Mouse (Mus musculus) midbrain, embryonic 11.5 days (tissue): ENCODE measurements around the gene Teddm1b. TPM values are rescaled to one million over a fixed set of nuclear protein-coding genes. Genes with fewer than 3 reads are reported as not detected.

Experiments
- ATAC-seq: fragments of 200-750 bp; cut with Nextera tagmentation; 2 replicates; pipeline ENCODE4 v1.8.0; 2017; ENCODE audit warnings: moderate TSS enrichment, moderate library complexity; ENCODE audit not compliant: low FRiP score
- DNase-seq: peaks from one replicate; pipeline ENCODE4 v3.0.0; 2015; ENCODE audit warnings: low spot score; ENCODE audit errors: missing footprints
- H3K27ac ChIP-seq: fragments of 300-500 bp; sonication (generic); 2 replicates; pipeline ENCODE4 v1.5.1; 2014; ENCODE audit warnings: low read depth, low read length
- H3K27me3 ChIP-seq: fragments of 300-500 bp; sonication (generic); 2 replicates; pipeline ENCODE4 v1.6.1; 2014; ENCODE audit warnings: mild to moderate bottlenecking, low read length, moderate library complexity, mixed read lengths; ENCODE audit not compliant: control insufficient read depth, insufficient read depth
- H3K36me3 ChIP-seq: fragments of 300-500 bp; sonication (generic); 2 replicates; pipeline ENCODE4 v1.6.1; 2014; ENCODE audit warnings: mild to moderate bottlenecking, low read length, moderate library complexity, mixed read lengths; ENCODE audit not compliant: control insufficient read depth, insufficient read depth
- H3K4me1 ChIP-seq: fragments of 300-500 bp; sonication (generic); 2 replicates; pipeline ENCODE4 v1.6.1; 2014; ENCODE audit warnings: low read length; ENCODE audit not compliant: control insufficient read depth, insufficient read depth
- H3K4me2 ChIP-seq: fragments of 300-500 bp; sonication (generic); 2 replicates; pipeline ENCODE4 v1.6.1; 2014; ENCODE audit warnings: mild to moderate bottlenecking, moderate library complexity
- H3K4me3 ChIP-seq: fragments of 300-500 bp; sonication (generic); 2 replicates; pipeline ENCODE4 v1.5.1; 2014; ENCODE audit warnings: low read depth, low read length
- H3K9ac ChIP-seq: fragments of 300-500 bp; sonication (generic); 2 replicates; pipeline ENCODE4 v1.6.1; 2014; ENCODE audit warnings: low read length
- H3K9me3 ChIP-seq: fragments of 300-500 bp; sonication (generic); 2 replicates; pipeline ENCODE4 v1.6.1; 2016; ENCODE audit warnings: low read length; ENCODE audit not compliant: control insufficient read depth
- WGBS: fragments of 180-500 bp; shearing (Covaris S2); extraction: QIAGEN DNeasy Blood & Tissue Kit; methylation state at CpG from one replicate; pipeline ENCODE4 v1.1.7; 2014; 5-methylcytosine and 5-hydroxymethylcytosine counted together
- polyA plus RNA-seq: library from polyadenylated mRNA; unstranded; fragments of >200 nt; fragmentation: Nextera tagmentation; extraction: Ambion mirVana; gene quantifications from 2 replicates; pipeline ENCODE4 v1.2.1, GENCODE M21; 2014

Teddm1b gene
- polyA plus RNA-seq, 1 experiment from 2014 or later: 0.77 TPM

DNA sequence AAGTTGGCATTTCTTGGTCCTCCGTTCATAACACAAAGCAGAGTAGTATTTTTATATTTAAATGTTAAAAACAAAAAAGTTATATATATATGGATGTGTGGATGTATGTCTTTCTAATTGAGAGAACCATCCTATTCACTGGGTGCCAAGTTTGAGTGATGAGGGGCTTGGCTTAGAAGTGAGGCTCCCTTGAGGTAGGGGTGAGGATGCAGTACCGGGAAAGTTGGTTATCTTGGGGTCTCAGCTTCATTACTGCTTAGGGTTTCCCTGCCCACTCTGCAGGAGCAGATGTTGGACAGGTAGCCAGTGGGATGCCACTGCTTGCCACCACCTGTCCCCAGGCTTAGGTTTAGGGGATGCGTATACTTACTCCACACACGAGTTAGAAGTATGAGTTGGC, 34.6 kb downstream of the Teddm1b start:
- Histone ChIP-seq H3K4me1 (peaks cover 3% of the 10 kb centered on the region; the same call in 1 of the 2 replicates), H3K27ac (no peak overlapping the region), H3K9me3 (no peaks in the 10 kb centered on the region), H3K27me3 (no peaks in the 10 kb centered on the region), H3K36me3 (peaks cover 38% of the 10 kb centered on the region), H3K9ac (no peak overlapping the region), H3K4me3 (no peak overlapping the region), H3K4me2 (no peak overlapping the region)
- DNase-seq (no peak), ATAC-seq (0 out of 2 replicates have a peak, but pooled peaks have one; percentile 3)
- 93% methylated on average over 4 of the region's 4 CpGs for WGBS

DNA sequence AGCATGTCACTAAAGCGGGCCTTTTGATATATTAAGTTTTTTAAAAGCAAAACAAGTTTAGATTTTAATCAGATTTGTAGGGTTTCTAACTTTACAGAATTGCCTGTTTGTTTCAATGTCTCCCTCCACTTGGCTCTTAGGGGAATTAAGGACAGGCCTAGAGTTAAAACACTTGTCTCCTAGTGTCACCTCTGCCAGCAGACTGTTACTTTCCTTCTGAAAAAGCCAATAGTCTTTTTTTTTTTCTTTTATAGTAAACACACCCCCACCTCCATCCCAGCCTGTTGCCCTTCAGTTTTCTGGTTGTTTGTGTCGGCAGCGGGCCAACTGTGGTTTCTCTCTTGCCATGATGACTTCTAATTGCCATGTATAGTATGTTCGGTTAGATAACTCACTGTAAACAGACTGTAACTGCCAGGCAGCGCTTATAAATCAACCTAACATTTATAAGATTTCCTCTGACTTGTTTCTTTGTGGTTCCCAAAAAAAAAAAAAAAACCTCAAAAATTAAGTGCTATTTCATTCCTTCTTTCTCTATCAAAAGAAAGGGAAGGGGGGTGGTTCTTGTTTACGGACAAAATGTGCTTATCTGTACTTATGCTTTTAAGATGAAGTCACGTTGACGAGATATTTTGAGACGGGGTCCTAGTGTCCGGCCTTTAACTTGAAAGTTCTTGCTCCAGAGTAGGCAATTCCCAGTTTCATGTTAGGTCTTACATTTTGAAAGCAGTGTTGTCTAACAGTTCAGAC, 35.2 kb downstream of the Teddm1b start:
- H3K36me3 ChIP-seq: peaks cover 31% of the 10 kb centered on the region
- no peaks in the 10 kb centered on the region for H3K9me3 ChIP-seq
- no peaks in the 10 kb centered on the region for H3K27me3 ChIP-seq
- H3K4me1 ChIP-seq: peaks cover 3% of the 10 kb centered on the region; the same call in 1 of the 2 replicates
- 95% methylated on average over 10 of the region's 10 CpGs for WGBS
- ATAC-seq (no peak), DNase-seq (no peak)
- H3K27ac ChIP-seq: no peak overlapping the region
- H3K4me3 ChIP-seq: no peak overlapping the region
- no peak overlapping the region for H3K9ac ChIP-seq
- H3K4me2 ChIP-seq: no peak overlapping the region

DNA sequence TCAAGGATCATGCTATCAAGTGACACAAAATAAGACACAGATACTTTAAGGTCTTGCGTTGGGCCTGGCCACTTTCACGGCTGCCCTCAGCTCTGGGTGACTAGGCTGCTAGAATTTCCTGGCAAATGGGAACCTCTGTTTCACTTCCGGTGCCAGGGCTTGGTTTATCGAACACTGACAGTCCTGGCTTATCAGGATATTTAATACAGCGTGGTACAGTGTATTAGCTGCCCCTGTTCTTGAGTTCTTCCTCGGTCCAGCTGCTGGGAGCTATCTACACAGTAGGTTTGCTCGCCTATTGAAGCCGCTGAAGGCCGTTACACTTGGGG, 35.8 kb downstream of the Teddm1b start:
- WGBS: 95% methylated on average over 9 of the region's 9 CpGs
- DNase-seq (no peak), ATAC-seq (no peak)
- no peak overlapping the region for H3K9ac ChIP-seq
- no peaks in the 10 kb centered on the region for H3K9me3 ChIP-seq
- peaks cover 3% of the 10 kb centered on the region; the same call in 1 of the 2 replicates for H3K4me1 ChIP-seq
- peaks cover 28% of the 10 kb centered on the region for H3K36me3 ChIP-seq
- H3K4me3 ChIP-seq: no peak overlapping the region
- H3K27me3 ChIP-seq: no peaks in the 10 kb centered on the region
- H3K27ac ChIP-seq: no peak overlapping the region
- no peak overlapping the region for H3K4me2 ChIP-seq

DNA sequence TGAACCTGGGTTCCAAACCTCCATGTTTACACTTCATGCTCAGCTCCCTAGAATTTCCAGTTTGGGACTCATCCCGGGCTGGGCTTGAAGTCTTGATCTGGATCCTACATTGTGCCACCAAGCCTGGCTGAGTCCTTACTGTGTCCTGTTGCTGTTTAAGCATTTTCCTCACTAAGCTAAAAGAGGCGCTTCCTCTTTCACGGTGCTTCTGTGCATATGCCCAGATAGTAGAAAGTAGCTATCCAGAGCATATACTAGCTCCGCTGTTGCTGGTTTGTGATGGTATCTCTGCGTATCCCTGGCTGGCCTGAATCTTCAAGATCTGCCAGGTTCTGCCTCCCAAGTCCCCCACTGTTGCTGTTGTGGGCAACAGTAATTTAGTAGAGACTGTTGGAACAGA, 36.3 kb downstream of the Teddm1b start:
- no peak overlapping the region for H3K4me3 ChIP-seq
- H3K4me1 ChIP-seq: peaks cover 3% of the 10 kb centered on the region; the same call in 1 of the 2 replicates
- H3K4me2 ChIP-seq: no peak overlapping the region
- peaks cover 26% of the 10 kb centered on the region for H3K36me3 ChIP-seq
- no peak overlapping the region for H3K9ac ChIP-seq
- ATAC-seq (no peak), DNase-seq (no peak)
- H3K9me3 ChIP-seq: no peaks in the 10 kb centered on the region
- no peaks in the 10 kb centered on the region for H3K27me3 ChIP-seq
- WGBS: 94% methylated on average over 5 of the region's 5 CpGs
- H3K27ac ChIP-seq: no peak overlapping the region

DNA sequence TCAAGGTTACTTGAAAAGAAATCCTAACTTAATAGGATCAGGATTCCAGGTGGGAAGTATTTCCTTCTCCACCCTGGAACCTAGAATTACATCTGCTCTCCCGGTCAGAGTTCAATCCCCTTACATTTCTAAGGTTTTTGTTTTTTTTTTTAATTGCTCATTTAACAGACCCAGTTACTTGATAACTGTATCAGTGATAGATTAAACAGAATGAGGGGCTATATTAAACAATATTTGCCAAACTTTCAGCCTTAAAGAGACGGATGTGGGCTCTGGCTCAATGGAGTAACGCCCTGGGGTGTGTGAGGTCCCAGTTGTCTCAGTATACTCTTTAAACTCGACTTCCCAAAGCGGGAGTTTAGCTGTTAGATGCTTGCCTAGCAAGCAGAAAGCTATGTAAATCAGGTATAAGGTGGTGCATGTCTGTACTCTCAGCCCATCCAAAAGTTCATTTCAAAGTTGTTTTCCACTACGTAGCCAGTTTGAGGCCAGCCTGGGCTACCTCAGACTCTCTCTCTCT, 37.2 kb downstream of the Teddm1b start:
- Histone ChIP-seq H3K27me3 (no peaks in the 10 kb centered on the region), H3K4me3 (no peak overlapping the region), H3K36me3 (peaks cover 20% of the 10 kb centered on the region), H3K9me3 (no peaks in the 10 kb centered on the region), H3K4me2 (no peak overlapping the region), H3K9ac (no peak overlapping the region), H3K4me1 (peaks cover 3% of the 10 kb centered on the region; the same call in 1 of the 2 replicates), H3K27ac (no peak overlapping the region)
- ATAC-seq (no peak), DNase-seq (no peak)
- WGBS: 84% methylated on average over 6 of the region's 6 CpGs

DNA sequence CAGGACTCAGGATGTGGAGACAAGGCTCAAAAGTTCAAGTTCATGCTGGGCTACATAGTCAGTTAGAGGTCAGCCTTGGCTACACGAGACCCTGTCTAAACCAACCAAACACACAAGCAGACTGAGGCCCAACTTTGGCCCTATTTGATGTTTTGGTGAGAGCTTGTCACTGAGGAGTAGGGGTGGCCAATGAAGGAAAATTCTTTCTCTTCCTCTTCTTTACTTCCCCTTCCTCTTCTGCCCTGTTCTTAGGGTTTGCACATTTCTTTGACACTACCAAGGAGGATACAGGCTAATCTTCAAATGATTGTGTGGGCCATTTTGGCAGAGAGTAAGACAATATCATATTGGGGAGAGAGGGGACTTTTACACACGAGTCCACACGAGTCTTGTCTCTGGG, 39.7 kb downstream of the Teddm1b start:
- Histone ChIP-seq H3K36me3 (no peaks in the 10 kb centered on the region), H3K4me3 (no peak overlapping the region), H3K9ac (no peak overlapping the region), H3K4me1 (no peaks in the 10 kb centered on the region), H3K27ac (no peak overlapping the region), H3K27me3 (no peaks in the 10 kb centered on the region), H3K9me3 (no peaks in the 10 kb centered on the region), H3K4me2 (no peak overlapping the region)
- ATAC-seq (no peak), DNase-seq (peak; percentile 54)
- WGBS: 88% methylated on average over 3 of the region's 3 CpGs

DNA sequence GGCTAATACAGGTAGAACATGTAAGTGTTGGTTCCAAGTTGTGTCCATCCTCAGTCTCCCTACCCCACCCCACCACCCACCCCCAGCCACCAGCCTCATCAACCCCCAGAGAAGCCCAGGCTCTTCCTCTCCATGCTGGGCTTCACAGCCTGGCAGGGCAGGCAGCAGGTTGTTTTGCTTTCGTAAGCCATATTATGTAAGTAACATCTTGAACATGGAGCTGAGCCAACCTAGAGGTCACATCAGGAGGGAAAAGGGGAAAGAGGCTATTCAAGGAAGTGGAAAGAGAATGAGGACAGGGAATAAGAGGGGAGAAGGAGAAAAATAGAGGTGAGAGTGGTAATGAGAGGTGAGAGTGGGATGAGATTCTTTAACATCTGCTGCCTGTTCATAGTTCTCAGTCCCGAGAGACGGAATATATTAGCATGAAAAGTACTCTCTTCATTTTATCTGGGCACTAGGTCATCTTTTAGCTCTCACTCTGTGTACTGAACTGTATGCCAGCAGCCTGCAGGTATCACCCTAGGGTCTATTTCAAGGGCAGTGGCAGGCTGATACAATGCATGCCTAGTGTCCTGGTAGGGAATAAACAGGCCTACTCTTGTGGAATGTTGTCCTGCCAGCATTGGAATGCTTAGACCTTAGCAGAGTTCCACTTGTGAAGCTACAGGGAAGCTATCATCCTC, 44.5 kb downstream of the Teddm1b start:
- DNase-seq (peak; percentile 17), ATAC-seq (no peak)
- H3K9me3 ChIP-seq: no peaks in the 10 kb centered on the region
- no peaks in the 10 kb centered on the region for H3K4me1 ChIP-seq
- no peak overlapping the region for H3K9ac ChIP-seq
- no peaks in the 10 kb centered on the region for H3K36me3 ChIP-seq
- H3K4me2 ChIP-seq: no peak overlapping the region
- no peak overlapping the region for H3K27ac ChIP-seq
- no peak overlapping the region for H3K4me3 ChIP-seq
- 82% methylated on average over 3 of the region's 3 CpGs for WGBS
- no peaks in the 10 kb centered on the region for H3K27me3 ChIP-seq

DNA sequence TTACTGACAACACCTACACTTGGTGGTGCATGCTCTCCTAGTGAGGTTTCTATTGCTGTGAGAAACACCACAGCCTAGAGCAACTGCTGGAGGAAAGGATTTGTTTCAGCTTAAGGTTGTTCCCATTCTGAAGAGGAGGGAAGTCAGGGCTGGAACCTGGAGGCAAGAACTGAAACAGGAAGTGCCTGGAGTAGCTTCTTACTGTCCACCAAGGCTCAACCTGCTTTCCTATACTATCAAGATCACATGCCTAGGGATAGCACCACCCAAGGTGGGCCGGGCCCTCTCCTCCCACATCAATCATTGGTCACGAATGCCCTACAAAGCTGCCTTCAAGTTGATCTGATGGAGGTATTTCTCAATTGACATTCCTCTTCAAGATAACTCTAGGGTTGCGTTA, 47.5 kb downstream of the Teddm1b start:
- Histone ChIP-seq H3K27ac (no peak overlapping the region), H3K27me3 (no peaks in the 10 kb centered on the region), H3K4me3 (no peak overlapping the region), H3K9me3 (no peaks in the 10 kb centered on the region), H3K9ac (no peak overlapping the region), H3K36me3 (no peaks in the 10 kb centered on the region), H3K4me1 (no peaks in the 10 kb centered on the region), H3K4me2 (no peak overlapping the region)
- 95% methylated on average over 3 of the region's 3 CpGs for WGBS
- no peak for DNase-seq
- no peak for ATAC-seq

DNA sequence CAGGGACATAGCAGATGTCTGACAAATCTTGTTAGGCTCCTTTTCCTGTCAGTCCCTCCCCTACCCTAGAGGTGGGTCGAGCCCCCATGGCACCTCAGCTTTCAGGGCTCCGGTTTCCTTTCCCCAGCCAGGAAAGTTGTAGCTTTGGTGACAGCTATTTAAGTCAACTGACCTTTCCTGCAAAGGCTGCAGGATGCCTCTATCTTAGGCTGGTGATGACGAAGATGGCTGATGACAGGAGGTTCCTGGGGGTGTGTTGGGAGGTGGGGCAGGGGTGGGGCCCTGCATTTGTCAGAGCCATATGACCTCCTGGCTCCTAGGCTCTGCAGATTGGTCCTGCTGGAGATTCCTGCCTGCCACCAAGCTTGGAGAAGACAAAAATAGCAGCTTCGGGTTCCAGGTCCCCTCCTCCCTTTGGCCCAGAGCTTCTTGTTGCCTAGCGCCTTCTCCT, 48.5 kb downstream of the Teddm1b start:
- H3K9ac ChIP-seq: no peak overlapping the region
- ATAC-seq (no peak), DNase-seq (no peak)
- no peaks in the 10 kb centered on the region for H3K4me1 ChIP-seq
- WGBS: 65% methylated on average over 5 of the region's 5 CpGs
- H3K4me3 ChIP-seq: no peak overlapping the region
- no peak overlapping the region for H3K27ac ChIP-seq
- no peaks in the 10 kb centered on the region for H3K27me3 ChIP-seq
- no peak overlapping the region for H3K4me2 ChIP-seq
- H3K9me3 ChIP-seq: no peaks in the 10 kb centered on the region
- no peaks in the 10 kb centered on the region for H3K36me3 ChIP-seq
